Mouse (Mus musculus) C2C12 (cell line): ENCODE data around the gene Rptor. TPM values are rescaled to one million over a fixed set of nuclear protein-coding genes. Genes with fewer than 3 reads are reported as not detected.
A peak's percentile ranks its signal among the peaks of the same experiment; 100 is the strongest.

Source experiments
- H3K27me3 ChIP-seq: one replicate; pipeline ENCODE4 v1.6.1; 2011; ENCODE audit not compliant: control insufficient read depth, insufficient read depth, insufficient read length
- H3K36me3 ChIP-seq: one replicate; pipeline ENCODE4 v1.6.1; 2011; ENCODE audit not compliant: control insufficient read depth, insufficient read depth
- H3K4me3 ChIP-seq: one replicate; pipeline ENCODE4 v1.5.1; 2011; ENCODE audit warnings: mild to moderate bottlenecking, control low read depth; ENCODE audit not compliant: poor library complexity, insufficient read depth, severe bottlenecking
- H3K79me2 ChIP-seq: one replicate; pipeline ENCODE4 v1.6.1; 2011; ENCODE audit not compliant: control insufficient read depth, insufficient read depth
- H3K79me3 ChIP-seq: one replicate; pipeline ENCODE4 v1.6.1; 2011; ENCODE audit warnings: low read depth, control low read depth
- H3ac ChIP-seq: one replicate; pipeline ENCODE3; 2011; ENCODE audit warnings: low read depth; ENCODE audit not compliant: control insufficient read depth, insufficient read length
- CEBPB ChIP-seq: IDR thresholded peaks from one replicate; pipeline ENCODE4 v1.6.1; 2011; ENCODE audit warnings: low read depth, mild to moderate bottlenecking, control low read depth, moderate library complexity
- CTCF ChIP-seq: IDR thresholded peaks from one replicate; pipeline ENCODE4 v1.5.1; 2011; ENCODE audit not compliant: control insufficient read depth, insufficient read depth, insufficient read length
- FOSL1 ChIP-seq: IDR thresholded peaks from one replicate; pipeline ENCODE4 v1.8.0; 2011; ENCODE audit warnings: mild to moderate bottlenecking, low read length; ENCODE audit not compliant: poor library complexity, insufficient read depth, severe bottlenecking
- MAX ChIP-seq: IDR thresholded peaks from one replicate; pipeline ENCODE4 v1.6.1; 2011; ENCODE audit warnings: mild to moderate bottlenecking, control low read depth
- MYOD1 ChIP-seq: IDR thresholded peaks from one replicate; pipeline ENCODE4 v1.6.1; 2011; ENCODE audit warnings: low read depth; ENCODE audit not compliant: control insufficient read depth, insufficient read length
- MYOG ChIP-seq: IDR thresholded peaks from one replicate; pipeline ENCODE4 v1.6.1; 2011; ENCODE audit not compliant: control insufficient read depth, insufficient read length; ENCODE audit errors: extremely low read depth
- USF1 ChIP-seq: IDR thresholded peaks from one replicate; pipeline ENCODE4 v1.6.1; 2011; ENCODE audit warnings: low read depth, mild to moderate bottlenecking, control low read depth, moderate library complexity
- polyA plus RNA-seq: library from polyadenylated mRNA; unstranded; fragments of >200 nt; fragmentation: generic; extraction: Trizol; gene quantifications from one replicate; pipeline ENCODE4 v1.2.1, GENCODE M21; 2012; ENCODE audit warnings: missing spikeins

Gene Rptor
- polyA plus RNA-seq, 1 experiment, result 34.8 TPM

GRCm38 (mm10) chr11:119624401-119624800, 21.7 kb downstream of the Rptor start:
- H3ac ChIP-seq, result no peak overlapping the region
- peaks cover 8% of the 10 kb centered on the region for H3K36me3 ChIP-seq
- H3K27me3 ChIP-seq, result no peaks in the 10 kb centered on the region
- peaks cover 100% of the 10 kb centered on the region for H3K79me2 ChIP-seq
- H3K4me3 ChIP-seq, result no peak overlapping the region
- peaks cover 89% of the 10 kb centered on the region for H3K79me3 ChIP-seq
- TF ChIP-seq MYOD1, result no peak
- no peak for TF ChIP-seq MYOG

GRCm38 (mm10) chr11:119624955-119625354, 22.2 kb downstream of the Rptor start:
- Histone ChIP-seq H3K27me3 (no peaks in the 10 kb centered on the region), H3K79me2 (peaks cover 100% of the 10 kb centered on the region), H3K36me3 (peaks cover 8% of the 10 kb centered on the region), H3K79me3 (peaks cover 89% of the 10 kb centered on the region), H3ac (no peak overlapping the region), H3K4me3 (no peak overlapping the region)
- TF ChIP-seq MAX, result no peak
- TF ChIP-seq FOSL1, result no peak
- no peak for TF ChIP-seq CEBPB
- TF ChIP-seq CTCF, result no peak
- no peak for TF ChIP-seq MYOD1
- TF ChIP-seq MYOG, result no peak
- no peak for TF ChIP-seq USF1

DNA sequence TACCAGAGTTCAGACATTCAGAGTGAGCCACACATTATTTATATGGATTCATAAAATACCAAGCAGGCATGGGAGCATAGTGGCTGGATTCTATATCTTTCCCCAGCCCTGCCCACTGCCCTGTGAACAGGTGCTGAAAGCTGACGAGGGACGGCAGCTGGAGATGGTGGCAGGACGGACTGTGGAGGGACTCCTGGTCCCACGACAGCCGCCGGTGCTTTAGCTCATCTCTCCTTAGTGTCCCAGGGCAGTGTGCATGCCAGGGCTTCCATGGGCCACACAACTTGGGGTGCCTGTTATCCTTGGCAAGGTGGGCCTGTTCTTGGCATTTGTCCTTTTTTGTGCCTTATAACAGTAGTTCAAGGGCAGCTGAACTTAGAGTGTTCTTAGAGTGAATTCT, 22.8 kb downstream of the Rptor start:
- peaks cover 8% of the 10 kb centered on the region for H3K36me3 ChIP-seq
- TF ChIP-seq MYOD1 (peak; percentile 99), CEBPB (no peak)

DNA sequence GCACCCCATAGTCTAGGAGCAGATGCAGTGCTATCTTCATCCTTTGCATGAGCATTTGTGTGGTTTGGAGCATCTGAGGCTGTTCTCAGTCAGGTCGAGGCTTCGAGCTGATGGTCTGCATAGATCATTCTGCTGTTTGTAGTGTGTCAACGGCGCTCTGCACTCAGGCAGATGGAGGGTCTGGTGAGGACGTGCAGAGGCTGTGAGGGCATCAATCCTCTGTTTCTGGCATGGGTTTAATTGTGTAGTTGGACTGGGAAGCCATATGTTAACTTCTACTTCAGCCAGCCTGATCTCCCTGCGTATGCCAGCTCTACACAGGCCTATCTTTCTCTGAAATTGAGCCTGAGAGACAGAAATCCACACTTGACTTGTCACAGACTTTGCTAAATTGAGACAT, 23.2 kb downstream of the Rptor start:
- TF ChIP-seq MYOG (no peak), MAX (no peak), FOSL1 (no peak), CTCF (no peak), USF1 (no peak), CEBPB (no peak), MYOD1 (no peak)
- H3K79me3 ChIP-seq, result peaks cover 88% of the 10 kb centered on the region
- H3ac ChIP-seq, result peak overlapping the region; percentile 32
- peaks cover 100% of the 10 kb centered on the region for H3K79me2 ChIP-seq
- no peaks in the 10 kb centered on the region for H3K27me3 ChIP-seq
- H3K4me3 ChIP-seq, result no peak overlapping the region
- H3K36me3 ChIP-seq, result peaks cover 8% of the 10 kb centered on the region

More for the DNA sequence above, 22.8 kb downstream of the Rptor start:
- Histone ChIP-seq H3K79me2 (peaks cover 100% of the 10 kb centered on the region), H3K4me3 (no peak overlapping the region), H3K27me3 (no peaks in the 10 kb centered on the region), H3ac (no peak overlapping the region), H3K79me3 (peaks cover 88% of the 10 kb centered on the region)

GRCm38 (mm10) chr11:119627243-119627642, 24.5 kb downstream of the Rptor start:
- Histone ChIP-seq H3K36me3 (peaks cover 8% of the 10 kb centered on the region), H3K27me3 (no peaks in the 10 kb centered on the region), H3K4me3 (no peak overlapping the region), H3K79me3 (peaks cover 89% of the 10 kb centered on the region), H3K79me2 (peaks cover 100% of the 10 kb centered on the region), H3ac (no peak overlapping the region)
- TF ChIP-seq USF1 (no peak), MYOD1 (no peak), FOSL1 (no peak), CTCF (no peak)

DNA sequence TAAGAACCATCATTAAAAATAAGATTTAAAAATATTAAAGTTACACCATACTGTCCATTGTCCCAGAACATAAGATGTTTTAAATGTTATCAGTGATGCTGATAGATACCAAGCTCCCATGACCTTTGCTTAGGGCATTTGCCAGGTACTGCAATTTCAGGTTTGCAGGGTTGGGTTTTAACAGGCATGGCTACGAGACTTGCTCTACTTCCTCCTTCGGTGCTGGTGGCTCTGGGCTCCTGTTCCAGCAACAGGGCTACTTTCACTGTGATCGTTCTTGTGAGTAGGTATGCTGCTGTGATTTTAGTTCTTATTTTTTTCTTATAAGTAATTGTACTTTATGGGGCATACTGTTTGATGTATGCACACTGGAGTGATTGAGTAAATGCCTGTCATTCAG, 26.4 kb downstream of the Rptor start:
- Histone ChIP-seq H3K4me3 (no peak overlapping the region), H3K27me3 (no peaks in the 10 kb centered on the region), H3K36me3 (peaks cover 8% of the 10 kb centered on the region), H3K79me2 (peaks cover 100% of the 10 kb centered on the region), H3ac (no peak overlapping the region), H3K79me3 (peaks cover 87% of the 10 kb centered on the region)
- no peak for TF ChIP-seq USF1
- no peak for TF ChIP-seq MYOD1
- TF ChIP-seq MYOG, result no peak
- TF ChIP-seq CEBPB, result no peak
- no peak for TF ChIP-seq FOSL1

DNA sequence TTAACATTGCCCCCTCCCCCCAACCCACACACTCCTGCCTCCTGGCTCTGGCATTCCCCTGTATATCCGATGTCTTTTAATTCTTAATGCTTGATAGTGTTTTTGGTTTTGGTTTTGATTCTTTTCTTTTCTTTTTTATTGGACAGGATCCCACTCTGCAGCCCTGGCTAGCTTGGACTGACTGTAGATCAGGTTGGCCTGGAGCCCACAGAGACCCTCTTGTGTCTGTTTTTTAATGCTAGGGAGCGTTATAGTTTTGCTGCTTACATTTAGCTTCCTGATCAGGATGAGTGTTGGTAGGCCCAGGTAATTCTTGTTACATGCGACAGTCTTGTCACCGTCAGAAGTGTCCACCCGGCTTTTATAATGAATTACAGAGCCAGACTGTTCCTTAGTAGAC, 27.6 kb downstream of the Rptor start:
- no peaks in the 10 kb centered on the region for H3K27me3 ChIP-seq
- H3K79me2 ChIP-seq, result peaks cover 100% of the 10 kb centered on the region
- TF ChIP-seq USF1 (no peak), MAX (no peak), CTCF (no peak), MYOD1 (no peak)
- peaks cover 8% of the 10 kb centered on the region for H3K36me3 ChIP-seq
- peaks cover 87% of the 10 kb centered on the region for H3K79me3 ChIP-seq
- no peak overlapping the region for H3ac ChIP-seq
- H3K4me3 ChIP-seq, result no peak overlapping the region
